Mouse (Mus musculus): ENCODE measurements around the gene 2410131K14Rik.

2410131K14Rik gene

GRCm38 (mm10) chr5:118311251-118311650 lies 66.2 kb downstream of the 2410131K14Rik start:
- DNase-seq (ENCODE audit: low read depth): no peak

- no peak for DNase-seq (ENCODE audit: low read depth)
Measured at GRCm38 (mm10) chr5:118313766-118314165, 68.7 kb downstream of the 2410131K14Rik start.

All from c-Kit-positive CD71-positive TER-119-negative erythroid progenitor cells, embryonic 14.5 days (primary cell).